ENCODE assay signal across 10 mouse cellular contexts in the genomic region with DNA sequence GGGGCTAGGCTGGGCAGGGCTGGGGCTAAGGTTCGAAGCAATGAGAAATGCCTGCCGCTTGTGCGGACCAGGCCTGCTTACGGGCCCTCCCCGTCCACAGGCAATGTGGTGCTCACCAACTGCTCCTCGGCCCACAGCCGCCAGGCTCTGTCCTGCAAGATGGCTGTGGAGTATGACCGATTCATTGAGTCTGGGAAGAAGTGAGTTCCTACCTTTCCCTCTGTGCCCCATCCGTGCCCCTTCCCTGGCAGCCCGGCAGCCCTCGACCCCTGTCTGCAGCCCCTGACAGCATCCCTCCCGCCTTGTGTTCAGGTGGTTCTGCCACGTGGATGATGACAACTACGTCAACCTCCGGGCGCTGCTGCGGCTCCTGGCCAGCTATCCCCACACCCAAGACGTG. TPM values are rescaled to one million over a fixed set of nuclear protein-coding genes. Genes with fewer than 3 reads are reported as not detected.
DNase-seq lines count a peak whose midpoint lies in the region; ATAC-seq and TF ChIP-seq lines count a peak whose summit lies in the region.
"Had no signal": no experiment of that assay in that cellular context is flagged by ENCODE, and none has a peak within 500 bp of the region (broad histone marks: within the 10 kb centered on the region; RNA-seq: fewer than 3 reads in every experiment).

No protein-coding gene starts in this region.

- H3K27ac ChIP-seq in layer of hippocampus, adult 2 months = peak overlapping the region; percentile 90; the same call in 1 of the 2 replicates
- peak overlapping the region; percentile 93; the same call in 1 of the 2 replicates for H3K27ac ChIP-seq in embryonic facial prominence, embryonic 15.5 days (replicated peaks)
- H3K27ac ChIP-seq in intestine, embryonic 15.5 days = peak overlapping the region; percentile 87
- no peak overlapping the region for H3K27ac ChIP-seq in neural tube, embryonic 14.5 days (ENCODE audit: low read depth, low read length)

- H3K9me3 ChIP-seq in embryonic facial prominence, embryonic 15.5 days (replicated peaks) = no peaks in the 10 kb centered on the region
- H3K9me3 ChIP-seq in intestine, embryonic 15.5 days = no peaks in the 10 kb centered on the region
- H3K9me3 ChIP-seq in neural tube, embryonic 14.5 days (ENCODE audit: control insufficient read depth, low read length) = no peaks in the 10 kb centered on the region

- peak overlapping the region; percentile 90 for H3K4me2 ChIP-seq in embryonic facial prominence, embryonic 15.5 days (replicated peaks)
- H3K4me2 ChIP-seq in intestine, embryonic 15.5 days (replicated peaks) = peak overlapping the region; percentile 83
- peak overlapping the region; percentile 85 for H3K4me2 ChIP-seq in neural tube, embryonic 14.5 days (ENCODE audit: low read depth, low read length)

- H3K4me3 ChIP-seq in layer of hippocampus, adult 2 months = no peak overlapping the region
- peak overlapping the region; percentile 63 for H3K4me3 ChIP-seq in embryonic facial prominence, embryonic 15.5 days (replicated peaks)
- H3K4me3 ChIP-seq in intestine, embryonic 15.5 days (replicated peaks) = peak overlapping the region; percentile 49
- H3K4me3 ChIP-seq in neural tube, embryonic 14.5 days (ENCODE audit: low read depth, low read length) = peak overlapping the region; percentile 10; the same call in 1 of the 2 replicates

- H3K4me1 ChIP-seq in embryonic facial prominence, embryonic 15.5 days = peaks cover 60% of the 10 kb centered on the region
- H3K4me1 ChIP-seq in intestine, embryonic 15.5 days (replicated peaks) = peaks cover 57% of the 10 kb centered on the region
- H3K4me1 ChIP-seq in neural tube, embryonic 14.5 days (ENCODE audit: control insufficient read depth, insufficient read depth, low read length) = peaks cover 29% of the 10 kb centered on the region

- H3K36me3 ChIP-seq in embryonic facial prominence, embryonic 15.5 days = peaks cover 29% of the 10 kb centered on the region
- peaks cover 3% of the 10 kb centered on the region; the same call in 1 of the 2 replicates for H3K36me3 ChIP-seq in intestine, embryonic 15.5 days
- H3K36me3 ChIP-seq in neural tube, embryonic 14.5 days (ENCODE audit: control insufficient read depth, insufficient read depth, low read length) = peaks cover 9% of the 10 kb centered on the region

- ATAC-seq in embryonic facial prominence, embryonic 15.5 days (ENCODE audit: insufficient number of reproducible peaks, low FRiP score, low TSS enrichment, low read depth) = no peak
- no peak for ATAC-seq in intestine, embryonic 15.5 days
- ATAC-seq in neural tube, embryonic 14.5 days (ENCODE audit: low read depth) = no peak
- ATAC-seq in erythroid progenitor cell, adult 5-6 weeks (replicated peaks; ENCODE audit: low FRiP score, poor library complexity, severe bottlenecking) = no peak

- DNase-seq in layer of hippocampus, adult 2 months (ENCODE audit: low spot score in 2 of 2) = no peak
- no peak for DNase-seq in layer of hippocampus, adult 9-10 months (ENCODE audit: low spot score)
- DNase-seq in right cerebral cortex, postnatal 36 days (ENCODE audit: low spot score in 2 of 2) = no peak
- no peak for DNase-seq in layer of hippocampus, adult 11-12 months (ENCODE audit: low spot score)

- WGBS in embryonic facial prominence, embryonic 15.5 days = 49% methylated on average over 18 of the region's 18 CpGs
- WGBS in intestine, embryonic 15.5 days = 53% methylated on average over 18 of the region's 18 CpGs
- 19% methylated on average over 18 of the region's 18 CpGs for WGBS in neural tube, embryonic 14.5 days

- H3K9ac ChIP-seq in embryonic facial prominence, embryonic 15.5 days = no peak overlapping the region
- H3K9ac ChIP-seq in intestine, embryonic 15.5 days = 0 out of 2 replicates have a peak overlapping the region, but pooled peaks have one; percentile 31
- 0 out of 2 replicates have a peak overlapping the region, but pooled peaks have one; percentile 53 for H3K9ac ChIP-seq in neural tube, embryonic 14.5 days (replicated peaks; ENCODE audit: low read depth, low read length)

- peaks cover 3% of the 10 kb centered on the region; the same call in 1 of the 2 replicates for H3K27me3 ChIP-seq in embryonic facial prominence, embryonic 15.5 days
- H3K27me3 ChIP-seq in intestine, embryonic 15.5 days (replicated peaks) = peaks cover 6% of the 10 kb centered on the region; the same call in 1 of the 2 replicates
- H3K27me3 ChIP-seq in neural tube, embryonic 14.5 days (ENCODE audit: control insufficient read depth, insufficient read depth, low read length) = no peaks in the 10 kb centered on the region; the same call in 1 of the 2 replicates

- TF ChIP-seq CTCF in layer of hippocampus, adult 2 months (conservative IDR thresholded peaks at IDR 0.05) = no peak

RNA-seq across cellular contexts. Expression of gene Lfng, which starts 5.1 kb away (rescaled TPM):
- total RNA-seq in layer of hippocampus, adult 2 months (2021) = 10 to 100 TPM; 23.9 to 24.8 TPM
- polyA plus RNA-seq in embryonic facial prominence, embryonic 15.5 days (2015; fragmentation: Nextera tagmentation; extraction: Ambion mirVana) = 31.8 and 36.0 TPM in 2 replicates
- polyA plus RNA-seq in intestine, embryonic 15.5 days (2015; fragmentation: Nextera tagmentation; extraction: Ambion mirVana) = 14.8 and 16.0 TPM in 2 replicates
- polyA plus RNA-seq in neural tube, embryonic 14.5 days (2014; fragmentation: Nextera tagmentation; extraction: Ambion mirVana) = 17.7 and 18.2 TPM in 2 replicates
- total RNA-seq in erythroid progenitor cell, adult 5-6 weeks (2015; ENCODE audit: low replicate concordance) = 19.7 and 20.5 TPM in 2 replicates
- total RNA-seq in erythroid progenitor cell, adult 5-6 weeks (2017; ENCODE audit: low replicate concordance) = 1.9 and 11.4 TPM in 2 replicates

RNA-seq across cellular contexts. Expression of gene Ttyh3, which starts 36.6 kb away (rescaled TPM):
- total RNA-seq in layer of hippocampus, adult 2 months (2021) = 100 to 1,000 TPM; 187 to 201 TPM
- 42.3 and 43.7 TPM in 2 replicates for polyA plus RNA-seq in embryonic facial prominence, embryonic 15.5 days (2015; fragmentation: Nextera tagmentation; extraction: Ambion mirVana)
- 34.5 and 34.7 TPM in 2 replicates for polyA plus RNA-seq in intestine, embryonic 15.5 days (2015; fragmentation: Nextera tagmentation; extraction: Ambion mirVana)
- polyA plus RNA-seq in neural tube, embryonic 14.5 days (2014; fragmentation: Nextera tagmentation; extraction: Ambion mirVana) = 85.5 and 89.4 TPM in 2 replicates
- total RNA-seq in erythroid progenitor cell, adult 5-6 weeks (2015; ENCODE audit: low replicate concordance) = 21.8 and 26.7 TPM in 2 replicates
- 21.2 and 23.2 TPM in 2 replicates for total RNA-seq in erythroid progenitor cell, adult 5-6 weeks (2017; ENCODE audit: low replicate concordance)

RNA-seq across cellular contexts. Expression of gene Grifin, which starts 47.3 kb away (rescaled TPM):
- not detected for total RNA-seq in layer of hippocampus, adult 2 months (2021)
- polyA plus RNA-seq in embryonic facial prominence, embryonic 15.5 days (2015; fragmentation: Nextera tagmentation; extraction: Ambion mirVana) = not detected in 2 replicates
- polyA plus RNA-seq in intestine, embryonic 15.5 days (2015; fragmentation: Nextera tagmentation; extraction: Ambion mirVana) = 0.49 and 0.58 TPM in 2 replicates
- polyA plus RNA-seq in neural tube, embryonic 14.5 days (2014; fragmentation: Nextera tagmentation; extraction: Ambion mirVana) = not detected in 2 replicates
- total RNA-seq in erythroid progenitor cell, adult 5-6 weeks (2015; ENCODE audit: low replicate concordance) = not detected in 2 replicates
- not detected in 2 replicates for total RNA-seq in erythroid progenitor cell, adult 5-6 weeks (2017; ENCODE audit: low replicate concordance)
- total RNA-seq: MEL had no signal
- polyA plus RNA-seq: large intestine, adult 2 months had no signal
